30 mouse cellular contexts compared by ENCODE assay signal in genomic region chr7:133729351-133729750, GRCm38 (mm10). TPM values are rescaled to one million over a fixed set of nuclear protein-coding genes. Genes with fewer than 3 reads are reported as not detected.
DNase-seq lines count a peak whose midpoint lies in the region; ATAC-seq and TF ChIP-seq lines count a peak whose summit lies in the region.
"Had no signal": no experiment of that assay in that cellular context is flagged by ENCODE, and none has a peak within 500 bp of the region (broad histone marks: within the 10 kb centered on the region; RNA-seq: fewer than 3 reads in every experiment).

No protein-coding gene starts in this region.

- peaks cover 11% of the 10 kb centered on the region for H3K36me3 ChIP-seq in heart, embryonic 16.5 days (ENCODE audit: control insufficient read depth, insufficient read depth)
- H3K36me3 ChIP-seq: intestine, embryonic 15.5 days had no signal

- no peak for ATAC-seq in heart, embryonic 16.5 days (replicated peaks; ENCODE audit: extremely low read depth, insufficient read depth, low FRiP score)
- ATAC-seq: CD4-positive, CD25-positive, alpha-beta regulatory T cell, adult 4 months; intestine, embryonic 15.5 days; midbrain, embryonic 13.5 days; Patski had no signal

- no peaks in the 10 kb centered on the region for H3K27me3 ChIP-seq in heart, embryonic 16.5 days (ENCODE audit: control insufficient read depth, insufficient read depth, low read length)
- H3K27me3 ChIP-seq: forebrain, embryonic 12.5 days; intestine, embryonic 15.5 days; limb, embryonic 15.5 days; liver, embryonic 15.5 days; midbrain, embryonic 13.5 days; neural tube, embryonic 13.5 days; Patski had no signal

- no peak for TF ChIP-seq POLR2A in brain, embryonic 14.5 days (IDR thresholded peaks at IDR 0.05; ENCODE audit: borderline replicate concordance, extremely low read depth, insufficient read depth, insufficient read length, poor library complexity, severe bottlenecking)

- WGBS in heart, embryonic 16.5 days: 74% methylated on average over 5 of the region's 5 CpGs

- intact Hi-C loops in heart, postnatal 14 days (cut with DNase I): no loop called here

- no peaks in the 10 kb centered on the region for H3K9me3 ChIP-seq in heart, embryonic 16.5 days (replicated peaks; ENCODE audit: control insufficient read depth, low read length)
- H3K9me3 ChIP-seq: embryonic facial prominence, embryonic 10.5 days; forebrain, embryonic 12.5 days; intestine, embryonic 15.5 days; limb, embryonic 15.5 days; liver, embryonic 15.5 days; midbrain, embryonic 13.5 days; neural tube, embryonic 13.5 days had no signal

- H3K27ac ChIP-seq in heart, embryonic 16.5 days (ENCODE audit: low read length): no peak overlapping the region
- H3K27ac ChIP-seq: embryonic facial prominence, embryonic 10.5 days; forebrain, embryonic 12.5 days; hindbrain, embryonic 14.5 days; intestine, embryonic 15.5 days; limb, embryonic 15.5 days; liver, embryonic 15.5 days; midbrain, embryonic 13.5 days; neural tube, embryonic 13.5 days had no signal

- TF ChIP-seq CTCF in brain, embryonic 14.5 days (IDR thresholded peaks at IDR 0.05; ENCODE audit: borderline replicate concordance, extremely low read depth, insufficient read depth, insufficient read length): no peak

- no peak overlapping the region for H3K4me2 ChIP-seq in heart, embryonic 16.5 days (ENCODE audit: low read depth, low read length)
- H3K4me2 ChIP-seq: forebrain, embryonic 12.5 days; hindbrain, embryonic 14.5 days; intestine, embryonic 15.5 days; limb, embryonic 15.5 days; liver, embryonic 15.5 days; midbrain, embryonic 13.5 days; neural tube, embryonic 13.5 days had no signal

- DNase-seq in cerebellum, adult 11-12 months: peak; percentile 28
- no peak for DNase-seq in cerebellum, postnatal 4 days (ENCODE audit: low spot score in 2 of 2)
- DNase-seq in heart, postnatal 14 days: no peak
- DNase-seq in brain, embryonic 14.5 days (ENCODE audit: low read depth): peak; percentile 23
- peak; percentile 62 to 66 for DNase-seq in cerebellum, postnatal 25 days
- DNase-seq in lung, postnatal 25 days (ENCODE audit: low spot score): no peak
- DNase-seq: adrenal gland, adult 8-10 months; kidney, adult 9 months; kidney, postnatal 4 days; layer of hippocampus, postnatal 36 days; thymus, postnatal 14 days had no signal

- H3K9ac ChIP-seq in heart, embryonic 16.5 days (ENCODE audit: low read length): 0 out of 2 replicates have a peak overlapping the region, but pooled peaks have one; percentile 23
- H3K9ac ChIP-seq: forebrain, embryonic 12.5 days; hindbrain, embryonic 14.5 days; intestine, embryonic 15.5 days; limb, embryonic 15.5 days; liver, embryonic 15.5 days; midbrain, embryonic 13.5 days; neural tube, embryonic 13.5 days had no signal

- no peak overlapping the region for H3K4me3 ChIP-seq in heart, embryonic 16.5 days (ENCODE audit: low read length)
- H3K4me3 ChIP-seq: embryonic facial prominence, embryonic 10.5 days; forebrain, embryonic 12.5 days; intestine, embryonic 15.5 days; limb, embryonic 15.5 days; liver, embryonic 15.5 days; midbrain, embryonic 13.5 days; neural tube, embryonic 13.5 days had no signal

- peaks cover 29% of the 10 kb centered on the region for H3K4me1 ChIP-seq in heart, embryonic 16.5 days (ENCODE audit: control insufficient read depth, insufficient read depth, low read length)
- H3K4me1 ChIP-seq: embryonic facial prominence, embryonic 10.5 days; forebrain, embryonic 12.5 days; intestine, embryonic 15.5 days; limb, embryonic 15.5 days; midbrain, embryonic 13.5 days; neural tube, embryonic 13.5 days had no signal

RNA-seq across cellular contexts. Expression of gene Uros, which starts 19.5 kb away (rescaled TPM):
- 33.4 and 33.8 TPM in 2 replicates for polyA plus RNA-seq in heart, embryonic 16.5 days (2015; fragmentation: Nextera tagmentation; extraction: Ambion mirVana)
- total RNA-seq in heart, postnatal 14 days (2021): 10 to 100 TPM; 17.3 to 21.7 TPM
- polyA plus RNA-seq in brain, embryonic 14.5 days (2012; rRNA removed): 34.9 and 47.5 TPM in 2 replicates

RNA-seq across cellular contexts. Expression of gene Bccip, which starts 20.2 kb away (rescaled TPM):
- polyA plus RNA-seq in heart, embryonic 16.5 days (2015; fragmentation: Nextera tagmentation; extraction: Ambion mirVana): 83.8 and 90.1 TPM in 2 replicates
- total RNA-seq in heart, postnatal 14 days (2021): 10 to 100 TPM; 48.9 to 50.7 TPM
- 67.9 and 69.9 TPM in 2 replicates for polyA plus RNA-seq in brain, embryonic 14.5 days (2012; rRNA removed)

RNA-seq across cellular contexts. Expression of gene Fank1, which starts 47.3 kb away (rescaled TPM):
- 0.25 and 0.51 TPM in 2 replicates for polyA plus RNA-seq in heart, embryonic 16.5 days (2015; fragmentation: Nextera tagmentation; extraction: Ambion mirVana)
- under 1 TPM in 1 of 2 experiments, not detected in 1; 0.50 TPM for total RNA-seq in heart, postnatal 14 days (2021)
- polyA plus RNA-seq in brain, embryonic 14.5 days (2012; rRNA removed): 4.4 and 4.7 TPM in 2 replicates
- total RNA-seq: megakaryocyte, adult 5-6 weeks had no signal
- polyA plus RNA-seq: CD4-positive, CD25-positive, alpha-beta regulatory T cell, adult 4 months; heart, embryonic 14.5 days; limb, embryonic 15.5 days; liver, embryonic 15.5 days had no signal

RNA-seq across cellular contexts. Expression of gene Mmp21, which starts 49.5 kb away (rescaled TPM):
- not detected in 2 replicates for polyA plus RNA-seq in heart, embryonic 16.5 days (2015; fragmentation: Nextera tagmentation; extraction: Ambion mirVana)
- total RNA-seq in heart, postnatal 14 days (2021): not detected
- 0.04 TPM in 1 of 2 replicates, not detected in the other for polyA plus RNA-seq in brain, embryonic 14.5 days (2012; rRNA removed)
- total RNA-seq: adrenal gland, adult 8-10 months; common myeloid progenitor, adult 5-6 weeks; left cerebral cortex, postnatal 25 days; megakaryocyte, adult 5-6 weeks had no signal
- polyA plus RNA-seq: forebrain, embryonic 12.5 days; gonadal fat pad, adult 2 months; heart, embryonic 14.5 days; intestine, embryonic 15.5 days; limb, embryonic 15.5 days; liver, embryonic 15.5 days; lung, embryonic 16.5 days; neural tube, embryonic 13.5 days; Patski; small intestine, adult 2 months; testis, adult 2 months had no signal

RNA-seq across cellular contexts. Expression of gene Dhx32, which starts 53.2 kb away (rescaled TPM):
- polyA plus RNA-seq in heart, embryonic 16.5 days (2015; fragmentation: Nextera tagmentation; extraction: Ambion mirVana): 34.1 and 34.8 TPM in 2 replicates
- total RNA-seq in heart, postnatal 14 days (2021): 10 to 100 TPM; 32.3 to 33.7 TPM
- polyA plus RNA-seq in brain, embryonic 14.5 days (2012; rRNA removed): 31.6 and 35.3 TPM in 2 replicates

Comparison
In these comparisons a context has a peak if more than half of its experiments do, and no peak if none do; other contexts are left out.
1. DNase-seq: peak in cerebellum, adult 11-12 months (single experiment), brain, embryonic 14.5 days (single experiment) and cerebellum, postnatal 25 days (2 of 2); none in cerebellum, postnatal 4 days (0 of 2), heart, postnatal 14 days (0 of 2) and lung, postnatal 25 days (single experiment).